Mouse (Mus musculus) hindbrain, embryonic 12.5 days (tissue): ENCODE results near the gene Psen2. TPM values are rescaled to one million over a fixed set of nuclear protein-coding genes. Genes with fewer than 3 reads are reported as not detected.

ENCODE experiments used
- ATAC-seq: fragments of 200-750 bp; cut with Nextera tagmentation; 2 replicates; pipeline ENCODE4 v1.8.0; 2017; ENCODE audit warnings: moderate TSS enrichment; ENCODE audit not compliant: low FRiP score
- H3K27ac ChIP-seq: fragments of 300-500 bp; sonication (generic); 2 replicates; pipeline ENCODE4 v1.5.1; 2016; ENCODE audit warnings: mild to moderate bottlenecking
- H3K27me3 ChIP-seq: fragments of 300-500 bp; sonication (generic); 2 replicates; pipeline ENCODE4 v1.6.1; 2016; ENCODE audit warnings: mild to moderate bottlenecking
- H3K36me3 ChIP-seq: fragments of 300-500 bp; sonication (generic); 2 replicates; pipeline ENCODE4 v1.6.1; 2016; ENCODE audit warnings: mild to moderate bottlenecking
- H3K4me1 ChIP-seq: fragments of 300-500 bp; sonication (generic); 2 replicates; pipeline ENCODE4 v1.6.1; 2016
- H3K4me2 ChIP-seq: fragments of 300-500 bp; sonication (generic); replicated peaks from 2 replicates; pipeline ENCODE4 v1.6.1; 2016; ENCODE audit warnings: mild to moderate bottlenecking
- H3K4me3 ChIP-seq: fragments of 300-500 bp; sonication (generic); 2 replicates; pipeline ENCODE4 v1.5.1; 2016; ENCODE audit warnings: mild to moderate bottlenecking
- H3K9ac ChIP-seq: fragments of 300-500 bp; sonication (generic); 2 replicates; pipeline ENCODE4 v1.6.1; 2016; ENCODE audit warnings: mild to moderate bottlenecking, moderate library complexity
- H3K9me3 ChIP-seq: fragments of 300-500 bp; sonication (generic); replicated peaks from 2 replicates; pipeline ENCODE4 v1.6.1; 2016; ENCODE audit warnings: mild to moderate bottlenecking
- WGBS: fragments of 180-500 bp; shearing (Covaris S2); methylation state at CpG from one replicate; pipeline ENCODE4 v1.1.7; 2016; 5-methylcytosine and 5-hydroxymethylcytosine counted together
- polyA plus RNA-seq: library from polyadenylated mRNA; unstranded; fragments of >200 nt; fragmentation: Nextera tagmentation; extraction: Ambion mirVana; gene quantifications from 2 replicates; pipeline ENCODE4 v1.2.1, GENCODE M21; 2016

Psen2 gene
- polyA plus RNA-seq, 1 experiment from 2014 or later = 10.3 TPM

DNA sequence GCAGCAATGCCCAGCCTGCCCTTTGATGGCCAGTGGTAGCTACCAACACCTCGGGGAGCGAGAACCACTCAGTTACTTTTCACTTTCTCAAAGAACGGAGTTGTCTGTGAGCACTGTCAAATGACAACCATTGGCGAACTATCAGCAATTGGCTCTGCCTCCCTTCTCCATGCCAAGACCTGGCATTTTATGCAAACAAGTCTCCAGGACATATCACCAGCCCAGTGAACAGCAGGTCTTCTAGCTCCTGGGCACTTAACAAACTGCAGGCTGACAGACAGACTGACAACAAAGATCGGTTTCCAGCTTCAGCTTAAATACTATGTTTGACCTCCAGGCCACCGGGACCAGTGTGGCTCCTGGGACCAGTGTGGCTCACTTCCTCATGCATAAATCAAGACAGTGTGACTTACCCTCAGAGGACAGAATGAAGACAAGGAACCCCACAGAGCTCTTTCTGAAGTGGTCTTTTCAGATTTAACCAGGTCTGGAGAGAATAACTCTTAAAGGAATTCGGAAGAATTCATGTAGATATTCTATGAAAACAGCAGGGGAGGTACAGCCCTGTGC lies 71.5 kb downstream of the Psen2 start:
- Histone ChIP-seq H3K9ac (no peak overlapping the region), H3K36me3 (no peaks in the 10 kb centered on the region), H3K4me3 (no peak overlapping the region), H3K9me3 (no peaks in the 10 kb centered on the region), H3K4me1 (peaks cover 14% of the 10 kb centered on the region), H3K27me3 (peaks cover 7% of the 10 kb centered on the region), H3K27ac (no peak overlapping the region), H3K4me2 (no peak overlapping the region)
- 70% methylated on average over 7 of the region's 7 CpGs for WGBS
- ATAC-seq = no peak

DNA sequence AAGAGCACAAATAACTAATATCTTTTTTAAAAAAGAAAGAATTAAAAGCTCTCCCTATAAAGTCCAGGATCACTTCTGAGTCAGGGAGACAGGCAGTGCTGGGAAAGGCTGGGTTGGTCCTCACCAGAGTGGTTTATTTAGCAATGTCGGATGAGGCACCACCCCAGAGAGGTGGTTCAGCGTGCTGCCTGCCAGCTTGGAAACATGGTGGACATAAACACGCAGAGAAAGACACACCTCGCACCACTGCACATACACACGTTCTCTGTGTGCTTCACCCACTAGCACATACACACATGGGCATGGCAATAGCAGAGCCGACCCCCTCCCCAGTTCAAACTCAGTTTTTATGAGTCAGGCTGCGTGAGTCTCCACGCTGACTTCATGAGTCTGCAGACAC lies 72.1 kb downstream of the Psen2 start:
- ATAC-seq = no peak
- H3K27me3 ChIP-seq = peaks cover 7% of the 10 kb centered on the region
- H3K36me3 ChIP-seq = no peaks in the 10 kb centered on the region
- no peaks in the 10 kb centered on the region for H3K9me3 ChIP-seq
- H3K4me2 ChIP-seq = no peak overlapping the region
- 87% methylated on average over 8 of the region's 8 CpGs for WGBS
- peaks cover 10% of the 10 kb centered on the region for H3K4me1 ChIP-seq
- H3K27ac ChIP-seq = no peak overlapping the region
- no peak overlapping the region for H3K4me3 ChIP-seq
- no peak overlapping the region for H3K9ac ChIP-seq

DNA sequence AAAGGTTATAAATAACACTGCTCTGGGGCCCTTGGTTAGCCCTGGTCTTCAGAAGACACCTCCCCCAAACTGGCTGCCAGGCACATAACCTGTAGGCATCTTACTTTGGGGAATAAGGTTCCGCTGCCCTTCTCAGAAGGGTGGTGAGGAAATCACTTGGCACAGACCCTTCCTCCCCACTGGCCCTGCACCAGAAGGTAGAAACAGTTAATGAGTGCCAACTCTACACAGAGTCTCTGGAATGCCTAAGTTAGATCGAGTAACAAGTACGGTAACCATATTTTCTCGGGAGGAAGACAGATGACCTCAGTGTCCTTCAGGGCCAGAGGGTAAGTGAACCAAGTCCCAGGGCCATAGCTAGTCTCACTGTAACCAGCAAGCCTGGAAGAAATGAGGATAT lies 74.3 kb downstream of the Psen2 start:
- H3K4me1 ChIP-seq = no peaks in the 10 kb centered on the region
- no peak for ATAC-seq
- no peaks in the 10 kb centered on the region for H3K36me3 ChIP-seq
- H3K9me3 ChIP-seq = no peaks in the 10 kb centered on the region
- no peak overlapping the region for H3K27ac ChIP-seq
- H3K9ac ChIP-seq = no peak overlapping the region
- 90% methylated on average over 4 of the region's 4 CpGs for WGBS
- H3K4me2 ChIP-seq = no peak overlapping the region
- no peak overlapping the region for H3K4me3 ChIP-seq
- no peaks in the 10 kb centered on the region; the same call in 1 of the 2 replicates for H3K27me3 ChIP-seq

- Histone ChIP-seq H3K36me3 (no peaks in the 10 kb centered on the region), H3K9ac (no peak overlapping the region), H3K9me3 (no peaks in the 10 kb centered on the region), H3K27me3 (no peaks in the 10 kb centered on the region), H3K27ac (no peak overlapping the region), H3K4me1 (no peaks in the 10 kb centered on the region), H3K4me2 (no peak overlapping the region), H3K4me3 (no peak overlapping the region)
- WGBS = 88% methylated on average over 3 of the region's 3 CpGs
- no peak for ATAC-seq
These were observed 76.9 kb downstream of the Psen2 start for GRCm38 (mm10) chr1:180186371-180186770.

GRCm38 (mm10) chr1:180185877-180186276 lies 77.4 kb downstream of the Psen2 start:
- no peaks in the 10 kb centered on the region for H3K9me3 ChIP-seq
- H3K9ac ChIP-seq = no peak overlapping the region
- H3K4me3 ChIP-seq = no peak overlapping the region
- H3K27me3 ChIP-seq = no peaks in the 10 kb centered on the region
- H3K27ac ChIP-seq = no peak overlapping the region
- H3K4me2 ChIP-seq = no peak overlapping the region
- H3K36me3 ChIP-seq = no peaks in the 10 kb centered on the region
- no peaks in the 10 kb centered on the region for H3K4me1 ChIP-seq
- no peak for ATAC-seq
- 66% methylated on average over 5 of the region's 5 CpGs for WGBS

GRCm38 (mm10) chr1:180184768-180185167 lies 78.5 kb downstream of the Psen2 start:
- ATAC-seq = no peak
- H3K27ac ChIP-seq = no peak overlapping the region
- no peak overlapping the region for H3K4me2 ChIP-seq
- H3K36me3 ChIP-seq = no peaks in the 10 kb centered on the region
- 71% methylated on average over 7 of the region's 7 CpGs for WGBS
- no peaks in the 10 kb centered on the region for H3K4me1 ChIP-seq
- no peaks in the 10 kb centered on the region for H3K9me3 ChIP-seq
- H3K9ac ChIP-seq = no peak overlapping the region
- no peaks in the 10 kb centered on the region for H3K27me3 ChIP-seq
- H3K4me3 ChIP-seq = no peak overlapping the region

GRCm38 (mm10) chr1:180183525-180184159 lies 79.6 kb downstream of the Psen2 start:
- Histone ChIP-seq H3K27ac (no peak overlapping the region), H3K9me3 (no peaks in the 10 kb centered on the region), H3K9ac (no peak overlapping the region), H3K36me3 (no peaks in the 10 kb centered on the region), H3K4me2 (no peak overlapping the region), H3K4me3 (no peak overlapping the region), H3K27me3 (no peaks in the 10 kb centered on the region), H3K4me1 (no peaks in the 10 kb centered on the region)
- WGBS = 92% methylated on average over 6 of the region's 6 CpGs
- ATAC-seq = no peak

- WGBS = 60% methylated on average over 3 of the region's 3 CpGs
- Histone ChIP-seq H3K4me3 (no peak overlapping the region), H3K27me3 (no peaks in the 10 kb centered on the region), H3K9ac (no peak overlapping the region), H3K36me3 (no peaks in the 10 kb centered on the region), H3K4me2 (no peak overlapping the region), H3K9me3 (no peaks in the 10 kb centered on the region), H3K27ac (no peak overlapping the region), H3K4me1 (no peaks in the 10 kb centered on the region)
- no peak for ATAC-seq
These were observed 80.5 kb downstream of the Psen2 start for GRCm38 (mm10) chr1:180182731-180183130.

DNA sequence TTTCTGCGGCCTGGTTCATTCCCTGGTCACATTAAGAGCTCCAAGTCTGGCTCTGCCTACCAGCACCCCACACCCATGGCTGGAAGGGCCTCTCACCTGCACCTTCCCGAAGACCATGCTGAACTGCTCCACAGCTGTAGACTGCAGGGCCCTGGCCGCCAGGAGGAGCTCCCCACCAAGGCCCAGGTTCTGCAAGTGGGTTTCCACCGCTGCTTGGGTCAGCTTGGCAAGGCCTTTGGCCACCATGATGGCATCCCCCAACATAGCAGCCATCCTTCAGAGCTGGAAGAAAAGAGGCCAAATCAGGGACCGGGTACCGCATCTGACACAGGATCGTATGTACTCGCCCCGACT lies 81.3 kb downstream of the Psen2 start:
- H3K9me3 ChIP-seq = no peaks in the 10 kb centered on the region
- no peak for ATAC-seq
- no peak overlapping the region for H3K9ac ChIP-seq
- WGBS = 88% methylated on average over 9 of the region's 9 CpGs
- H3K27me3 ChIP-seq = no peaks in the 10 kb centered on the region
- no peaks in the 10 kb centered on the region for H3K36me3 ChIP-seq
- no peak overlapping the region for H3K4me2 ChIP-seq
- no peak overlapping the region for H3K27ac ChIP-seq
- H3K4me1 ChIP-seq = no peaks in the 10 kb centered on the region
- no peak overlapping the region for H3K4me3 ChIP-seq

- H3K4me1 ChIP-seq = no peaks in the 10 kb centered on the region
- no peaks in the 10 kb centered on the region for H3K36me3 ChIP-seq
- no peak overlapping the region for H3K9ac ChIP-seq
- WGBS = 91% methylated on average over 7 of the region's 7 CpGs
- H3K4me2 ChIP-seq = no peak overlapping the region
- H3K4me3 ChIP-seq = no peak overlapping the region
- H3K27me3 ChIP-seq = no peaks in the 10 kb centered on the region
- H3K27ac ChIP-seq = no peak overlapping the region
- ATAC-seq = no peak
- no peaks in the 10 kb centered on the region for H3K9me3 ChIP-seq
These were observed 81.8 kb downstream of the Psen2 start for GRCm38 (mm10) chr1:180181304-180181965.

- H3K9me3 ChIP-seq = no peaks in the 10 kb centered on the region
- no peak overlapping the region for H3K27ac ChIP-seq
- H3K27me3 ChIP-seq = no peaks in the 10 kb centered on the region
- H3K4me3 ChIP-seq = no peak overlapping the region
- ATAC-seq = no peak
- WGBS = 71% methylated on average over 2 of the region's 2 CpGs
- H3K4me1 ChIP-seq = no peaks in the 10 kb centered on the region
- H3K4me2 ChIP-seq = no peak overlapping the region
- no peaks in the 10 kb centered on the region for H3K36me3 ChIP-seq
- no peak overlapping the region for H3K9ac ChIP-seq
These were observed 83.4 kb downstream of the Psen2 start for GRCm38 (mm10) chr1:180179840-180180239.

GRCm38 (mm10) chr1:180179100-180179499 lies 84.1 kb downstream of the Psen2 start:
- H3K4me1 ChIP-seq = no peaks in the 10 kb centered on the region
- ATAC-seq = no peak
- no peaks in the 10 kb centered on the region for H3K36me3 ChIP-seq
- H3K4me2 ChIP-seq = no peak overlapping the region
- no peaks in the 10 kb centered on the region for H3K9me3 ChIP-seq
- H3K27ac ChIP-seq = no peak overlapping the region
- no peaks in the 10 kb centered on the region for H3K27me3 ChIP-seq
- no peak overlapping the region for H3K4me3 ChIP-seq
- H3K9ac ChIP-seq = no peak overlapping the region
- 94% methylated on average over 4 of the region's 4 CpGs for WGBS

GRCm38 (mm10) chr1:180178340-180178739 lies 84.9 kb downstream of the Psen2 start:
- H3K4me3 ChIP-seq = no peak overlapping the region
- H3K27ac ChIP-seq = no peak overlapping the region
- no peaks in the 10 kb centered on the region for H3K4me1 ChIP-seq
- no peaks in the 10 kb centered on the region for H3K36me3 ChIP-seq
- no peak for ATAC-seq
- WGBS = 91% methylated on average over 9 of the region's 9 CpGs
- no peak overlapping the region for H3K9ac ChIP-seq
- H3K9me3 ChIP-seq = no peaks in the 10 kb centered on the region
- no peaks in the 10 kb centered on the region for H3K27me3 ChIP-seq
- H3K4me2 ChIP-seq = no peak overlapping the region
